Mouse (Mus musculus): ENCODE measurements at regions not wholly inside any gene's neighbourhood (a gene's known extent, or its start where the extent isn't known, plus 50 kb on each side); places are given as distances from the start of the nearest gene placed in this dataset.

GRCm38 (mm10) chr1:75843326-75843725 is 297.3 kb downstream of the Slc4a3 start:
- no peak for ATAC-seq
- H3K36me3 ChIP-seq, result no peaks in the 10 kb centered on the region
- no peak overlapping the region for H3K4me3 ChIP-seq (replicated peaks)
- peaks cover 15% of the 10 kb centered on the region for H3K4me1 ChIP-seq (replicated peaks)
- no peak overlapping the region for H3K9ac ChIP-seq (replicated peaks)
- H3K9me3 ChIP-seq, result no peaks in the 10 kb centered on the region
- peaks cover 25% of the 10 kb centered on the region for H3K27me3 ChIP-seq
- no peak overlapping the region for H3K4me2 ChIP-seq (replicated peaks)
- WGBS, result 92% methylated on average over 6 of the region's 6 CpGs
- H3K27ac ChIP-seq, result no peak overlapping the region

- 68% methylated on average over 10 of the region's 10 CpGs for WGBS
- Histone ChIP-seq H3K27me3 (peaks cover 18% of the 10 kb centered on the region; the same call in 1 of the 2 replicates), H3K9ac (replicated peaks) (no peak overlapping the region), H3K9me3 (no peaks in the 10 kb centered on the region), H3K36me3 (no peaks in the 10 kb centered on the region), H3K4me3 (replicated peaks) (no peak overlapping the region), H3K4me2 (replicated peaks) (no peak overlapping the region), H3K4me1 (replicated peaks) (peaks cover 15% of the 10 kb centered on the region), H3K27ac (no peak overlapping the region)
- ATAC-seq, result no peak
These were observed 298.1 kb downstream of the Slc4a3 start for GRCm38 (mm10) chr1:75844123-75844522.

GRCm38 (mm10) chr1:75844529-75844928 is 298.5 kb downstream of the Slc4a3 start:
- no peak overlapping the region for H3K9ac ChIP-seq (replicated peaks)
- no peak overlapping the region for H3K27ac ChIP-seq
- no peak overlapping the region for H3K4me2 ChIP-seq (replicated peaks)
- no peak for ATAC-seq
- 53% methylated on average over 4 of the region's 4 CpGs for WGBS
- peaks cover 15% of the 10 kb centered on the region for H3K4me1 ChIP-seq (replicated peaks)
- no peaks in the 10 kb centered on the region for H3K9me3 ChIP-seq
- H3K27me3 ChIP-seq, result peaks cover 14% of the 10 kb centered on the region; the same call in 1 of the 2 replicates
- no peaks in the 10 kb centered on the region for H3K36me3 ChIP-seq
- H3K4me3 ChIP-seq (replicated peaks), result no peak overlapping the region

GRCm38 (mm10) chr1:75844981-75845380 is 298.9 kb downstream of the Slc4a3 start:
- 0 out of 2 replicates have a peak, but pooled peaks have one; percentile 53 for ATAC-seq
- Histone ChIP-seq H3K27ac (no peak overlapping the region), H3K4me3 (replicated peaks) (no peak overlapping the region), H3K4me1 (replicated peaks) (peaks cover 15% of the 10 kb centered on the region), H3K4me2 (replicated peaks) (no peak overlapping the region), H3K9me3 (no peaks in the 10 kb centered on the region), H3K9ac (replicated peaks) (no peak overlapping the region), H3K36me3 (no peaks in the 10 kb centered on the region), H3K27me3 (peaks cover 10% of the 10 kb centered on the region; the same call in 1 of the 2 replicates)
- WGBS, result 31% methylated on average over 7 of the region's 7 CpGs

GRCm38 (mm10) chr1:75845771-75846535 is 299.9 kb downstream of the Slc4a3 start:
- Histone ChIP-seq H3K9me3 (no peaks in the 10 kb centered on the region), H3K4me2 (replicated peaks) (no peak overlapping the region), H3K4me3 (replicated peaks) (no peak overlapping the region), H3K27ac (no peak overlapping the region), H3K36me3 (no peaks in the 10 kb centered on the region), H3K4me1 (replicated peaks) (peaks cover 15% of the 10 kb centered on the region), H3K27me3 (0 out of 2 replicates have a peak, but pooled peaks cover under 1% of the 10 kb centered on the region), H3K9ac (replicated peaks) (no peak overlapping the region)
- no peak for ATAC-seq
- 94% methylated on average over 4 of the region's 4 CpGs for WGBS

GRCm38 (mm10) chr1:75847681-75848080 is 301.6 kb downstream of the Slc4a3 start:
- Histone ChIP-seq H3K9ac (replicated peaks) (no peak overlapping the region), H3K4me2 (replicated peaks) (no peak overlapping the region), H3K27me3 (no peaks in the 10 kb centered on the region), H3K4me3 (replicated peaks) (no peak overlapping the region), H3K27ac (no peak overlapping the region), H3K9me3 (no peaks in the 10 kb centered on the region), H3K4me1 (replicated peaks) (peaks cover 7% of the 10 kb centered on the region), H3K36me3 (no peaks in the 10 kb centered on the region)
- 41% methylated on average over 3 of the region's 3 CpGs for WGBS
- ATAC-seq, result no peak

- no peak for ATAC-seq
- WGBS, result 73% methylated on average over 4 of the region's 4 CpGs
- H3K27me3 ChIP-seq, result no peaks in the 10 kb centered on the region
These were observed 302.4 kb downstream of the Slc4a3 start for GRCm38 (mm10) chr1:75848436-75848835.

GRCm38 (mm10) chr1:75850131-75850530 is 304.1 kb downstream of the Slc4a3 start:
- Histone ChIP-seq H3K4me3 (replicated peaks) (no peak overlapping the region), H3K9me3 (no peaks in the 10 kb centered on the region), H3K27me3 (no peaks in the 10 kb centered on the region), H3K4me1 (replicated peaks) (peaks cover under 1% of the 10 kb centered on the region; the same call in 1 of the 2 replicates), H3K4me2 (replicated peaks) (no peak overlapping the region), H3K36me3 (no peaks in the 10 kb centered on the region), H3K27ac (no peak overlapping the region), H3K9ac (replicated peaks) (no peak overlapping the region)
- ATAC-seq, result no peak
- 96% methylated on average over 4 of the region's 4 CpGs for WGBS

More at GRCm38 (mm10) chr1:75848436-75848835, 302.4 kb downstream of the Slc4a3 start:
- H3K36me3 ChIP-seq, result no peaks in the 10 kb centered on the region
- no peak overlapping the region for H3K27ac ChIP-seq
- H3K9me3 ChIP-seq, result no peaks in the 10 kb centered on the region
- no peak overlapping the region for H3K9ac ChIP-seq (replicated peaks)
- H3K4me1 ChIP-seq (replicated peaks), result peaks cover 7% of the 10 kb centered on the region
- H3K4me3 ChIP-seq (replicated peaks), result no peak overlapping the region
- no peak overlapping the region for H3K4me2 ChIP-seq (replicated peaks)

GRCm38 (mm10) chr1:75858551-75859255 is 312.6 kb downstream of the Slc4a3 start:
- H3K4me2 ChIP-seq (replicated peaks), result no peak overlapping the region
- WGBS, result 79% methylated on average over 7 of the region's 7 CpGs

GRCm38 (mm10) chr1:75862757-75863156 is 316.7 kb downstream of the Slc4a3 start:
- Histone ChIP-seq H3K4me2 (replicated peaks) (no peak overlapping the region), H3K9me3 (no peaks in the 10 kb centered on the region), H3K36me3 (no peaks in the 10 kb centered on the region), H3K27me3 (no peaks in the 10 kb centered on the region), H3K9ac (replicated peaks) (no peak overlapping the region), H3K4me3 (replicated peaks) (no peak overlapping the region), H3K4me1 (replicated peaks) (no peaks in the 10 kb centered on the region), H3K27ac (no peak overlapping the region)
- 58% methylated on average over 4 of the region's 4 CpGs for WGBS
- no peak for ATAC-seq

More at GRCm38 (mm10) chr1:75858551-75859255, 312.6 kb downstream of the Slc4a3 start:
- H3K9ac ChIP-seq (replicated peaks), result no peak overlapping the region
- H3K4me3 ChIP-seq (replicated peaks), result no peak overlapping the region
- no peaks in the 10 kb centered on the region for H3K9me3 ChIP-seq
- no peaks in the 10 kb centered on the region for H3K4me1 ChIP-seq (replicated peaks)
- ATAC-seq, result no peak
- no peak overlapping the region for H3K27ac ChIP-seq
- no peaks in the 10 kb centered on the region for H3K36me3 ChIP-seq
- H3K27me3 ChIP-seq, result no peaks in the 10 kb centered on the region

- ATAC-seq, result no peak
- H3K4me2 ChIP-seq (replicated peaks), result no peak overlapping the region
- no peaks in the 10 kb centered on the region for H3K9me3 ChIP-seq
- H3K27me3 ChIP-seq, result no peaks in the 10 kb centered on the region
- 88% methylated on average over 6 of the region's 6 CpGs for WGBS
- no peaks in the 10 kb centered on the region for H3K4me1 ChIP-seq (replicated peaks)
- no peaks in the 10 kb centered on the region for H3K36me3 ChIP-seq
- H3K9ac ChIP-seq (replicated peaks), result no peak overlapping the region
- H3K4me3 ChIP-seq (replicated peaks), result no peak overlapping the region
- no peak overlapping the region for H3K27ac ChIP-seq
These were observed 320.5 kb downstream of the Slc4a3 start for GRCm38 (mm10) chr1:75866556-75866955.

- H3K36me3 ChIP-seq, result no peaks in the 10 kb centered on the region
- no peaks in the 10 kb centered on the region for H3K27me3 ChIP-seq
- no peak overlapping the region for H3K9ac ChIP-seq (replicated peaks)
- no peak overlapping the region for H3K4me3 ChIP-seq (replicated peaks)
- H3K4me1 ChIP-seq (replicated peaks), result no peaks in the 10 kb centered on the region
- H3K27ac ChIP-seq, result no peak overlapping the region
- H3K4me2 ChIP-seq (replicated peaks), result no peak overlapping the region
- 77% methylated on average over 2 of the region's 2 CpGs for WGBS
- H3K9me3 ChIP-seq, result no peaks in the 10 kb centered on the region
- ATAC-seq, result no peak
These were observed 323.3 kb downstream of the Slc4a3 start for GRCm38 (mm10) chr1:75869414-75869813.
